Mouse (Mus musculus) left cerebral cortex, adult 8-10 months (tissue): ENCODE data around the gene Nenf. TPM values are rescaled to one million over a fixed set of nuclear protein-coding genes. Genes with fewer than 3 reads are reported as not detected.

Source experiments
- DNase-seq, 2 experiments: peaks; one replicate each; pipeline ENCODE4 v3.0.0; 2022; ENCODE audit warnings: low spot score in 2 of 2
- total RNA-seq, 4 experiments: library from RNA; stranded (reverse); gene quantifications; 2 replicates each; pipeline ENCODE4 v1.2.4; 2022

The Nenf gene
- total RNA-seq, 4 experiments from 2014 or later = 70.3 to 81.7 (median 76.9) TPM

DNA sequence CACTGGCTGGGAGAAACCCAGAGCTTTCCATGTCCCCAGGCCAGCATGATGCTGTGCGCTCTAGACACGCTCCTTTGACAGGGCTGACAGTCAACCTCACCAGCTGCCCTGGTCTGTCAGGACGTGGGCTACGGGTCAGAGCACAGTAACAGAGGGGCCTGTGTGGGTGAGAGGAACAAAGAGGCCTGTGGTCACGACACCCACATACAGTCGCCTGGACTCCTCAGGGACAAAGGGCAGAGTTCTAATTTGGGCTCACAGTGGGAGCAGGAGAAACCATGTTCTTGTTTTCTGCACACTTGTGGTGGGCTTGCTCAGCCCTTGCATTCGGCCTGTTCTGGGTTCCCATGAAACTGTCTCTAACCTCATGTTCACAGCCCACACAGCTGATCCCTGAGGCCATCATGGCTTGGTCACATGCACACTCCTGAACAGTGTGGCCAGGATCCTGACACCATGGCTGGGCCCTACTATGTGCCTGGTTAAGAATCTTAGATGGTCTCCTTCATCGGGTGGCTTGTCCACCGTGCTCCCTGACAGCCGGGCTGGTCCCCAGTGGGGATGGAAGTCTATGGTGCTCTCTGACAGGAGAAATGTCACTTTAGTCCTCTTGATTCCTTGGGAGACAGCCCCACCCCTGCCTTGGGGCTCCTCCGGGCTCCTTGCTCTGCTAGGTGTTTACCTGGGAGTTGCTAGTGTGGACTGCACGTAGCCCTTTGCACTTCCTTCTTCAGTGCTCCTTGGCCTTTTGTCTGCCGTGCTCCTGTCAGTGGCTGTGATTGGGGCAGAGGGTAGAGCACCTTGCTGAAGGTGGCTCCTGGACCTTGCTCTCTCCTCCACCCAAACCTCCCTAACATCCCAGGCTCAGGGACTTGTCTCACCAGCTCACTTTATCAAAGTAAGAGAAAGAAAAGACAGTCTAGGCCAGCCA, 34.6 kb downstream of the Nenf start:
- DNase-seq = no peak

DNA sequence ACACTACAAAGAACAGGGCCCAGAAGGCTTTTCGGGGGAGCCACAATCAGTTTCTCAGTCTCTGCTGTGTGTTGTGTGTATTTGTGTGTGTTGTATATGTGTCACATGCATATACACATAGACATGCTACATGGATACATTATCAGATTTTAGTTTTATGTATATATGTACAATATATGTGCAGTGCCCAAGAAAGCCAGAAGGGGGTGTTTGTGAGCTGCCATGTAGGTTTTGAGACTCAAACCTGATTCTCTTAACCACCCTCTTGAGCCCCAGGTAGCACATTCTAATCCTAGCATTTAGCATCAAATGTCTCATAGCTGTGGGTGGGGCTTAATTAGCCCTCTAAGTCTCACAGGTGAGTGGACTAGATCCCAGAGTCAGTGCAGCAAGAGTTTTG, 35.7 kb downstream of the Nenf start:
- DNase-seq = no peak

DNA sequence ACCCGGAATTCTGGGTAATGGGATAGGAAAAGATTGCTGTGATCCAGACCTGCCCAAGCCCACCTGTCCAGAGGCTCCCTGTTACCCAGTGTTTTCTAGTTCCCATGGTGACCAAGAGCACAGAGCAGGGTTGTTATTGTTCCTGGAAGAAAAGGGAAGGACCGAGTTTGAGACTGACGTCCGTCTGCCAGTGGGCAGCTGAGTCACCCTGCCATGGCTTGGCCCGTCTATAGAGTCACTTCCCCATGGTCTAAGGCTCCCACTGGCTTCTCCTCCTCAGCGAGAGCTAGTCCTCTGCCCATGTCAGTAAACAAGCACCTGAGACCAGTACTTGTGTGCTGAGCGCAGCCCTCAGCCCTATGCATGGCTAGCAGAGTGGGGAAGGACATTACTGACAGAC, 36.8 kb downstream of the Nenf start:
- DNase-seq = no peak

DNA sequence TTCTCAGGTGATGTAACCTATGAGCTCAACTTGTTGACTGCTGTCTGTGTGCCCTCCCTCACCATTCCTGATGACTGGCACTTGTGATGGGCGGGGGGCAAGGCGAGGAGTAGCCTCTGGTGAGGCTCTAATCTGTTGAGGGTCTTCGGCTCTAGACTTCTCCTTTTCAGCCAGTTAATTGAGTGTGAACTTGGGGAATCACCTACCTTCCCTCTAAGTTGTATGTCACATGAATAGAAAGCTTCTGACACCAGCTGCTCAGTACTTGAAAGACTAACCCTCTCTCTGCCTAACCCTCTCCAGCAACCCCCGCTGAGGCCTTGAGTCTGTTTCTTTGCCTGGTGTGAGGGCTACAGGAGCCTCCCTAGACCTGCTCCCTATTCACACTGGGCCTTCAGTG, 39.7 kb downstream of the Nenf start:
- no peak for DNase-seq

DNA sequence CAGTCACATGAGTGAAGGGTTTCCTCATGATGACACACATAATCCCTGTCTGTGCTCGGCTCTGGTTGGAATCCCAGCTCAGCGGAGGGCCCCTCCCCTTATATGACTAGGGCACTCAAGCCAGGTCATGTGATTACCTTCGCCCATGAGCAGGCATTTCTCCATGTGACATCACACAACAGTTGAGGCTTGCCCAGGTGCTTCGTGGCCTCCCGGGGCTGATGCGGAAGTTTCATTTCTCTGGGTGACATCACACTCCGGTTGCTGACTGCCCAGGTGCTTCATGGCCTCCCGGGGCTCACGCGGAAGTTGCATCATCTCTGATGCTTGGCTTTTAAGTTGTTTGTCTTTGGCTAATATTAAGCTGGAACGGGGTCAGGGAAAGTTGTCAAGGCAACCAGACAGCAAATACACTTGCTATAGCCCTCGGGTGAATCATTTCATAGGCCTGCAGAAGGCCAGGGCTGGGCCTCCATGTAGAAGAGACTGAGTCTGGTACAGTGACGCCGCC, 40.4 kb downstream of the Nenf start:
- DNase-seq = no peak

DNA sequence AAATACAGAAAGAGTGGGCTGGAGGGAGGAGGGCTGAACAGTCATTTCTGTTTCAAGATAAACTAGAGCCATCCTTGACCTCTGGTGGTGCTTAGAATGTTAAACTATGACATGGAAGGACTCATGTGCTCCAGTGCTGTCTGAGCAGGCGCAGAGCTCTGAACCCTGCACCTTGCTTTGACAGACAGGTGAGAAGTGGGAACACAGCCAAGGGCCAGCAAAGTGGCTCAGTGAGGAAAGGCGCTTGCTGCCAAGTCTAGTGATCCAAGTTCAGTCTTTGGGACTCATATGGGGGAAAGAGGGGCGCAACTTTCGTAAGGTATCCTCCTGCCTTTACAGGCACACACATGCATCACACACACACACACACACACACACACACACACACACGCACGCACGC, 41.8 kb downstream of the Nenf start:
- no peak for DNase-seq

DNA sequence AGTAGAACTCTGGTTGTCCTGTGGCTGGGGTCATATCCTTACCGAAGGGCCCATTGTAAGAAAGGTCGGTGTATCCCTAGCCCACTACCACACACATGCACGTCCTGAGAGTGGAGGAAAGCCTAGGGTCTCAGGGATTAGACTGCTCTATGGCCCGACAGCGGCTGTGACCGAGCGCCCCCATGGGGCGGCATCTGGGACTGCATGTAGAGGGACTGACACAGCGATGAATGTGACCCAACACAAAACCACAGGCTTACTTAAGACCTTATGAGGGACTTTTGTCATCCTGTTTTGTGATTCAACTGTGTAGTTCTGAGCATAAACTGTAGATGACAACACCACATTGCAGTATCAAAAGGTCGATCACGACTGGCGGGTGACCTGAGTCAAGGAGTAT, 42.5 kb downstream of the Nenf start:
- peak in 1 of 2 experiments; percentile 72 for DNase-seq

DNA sequence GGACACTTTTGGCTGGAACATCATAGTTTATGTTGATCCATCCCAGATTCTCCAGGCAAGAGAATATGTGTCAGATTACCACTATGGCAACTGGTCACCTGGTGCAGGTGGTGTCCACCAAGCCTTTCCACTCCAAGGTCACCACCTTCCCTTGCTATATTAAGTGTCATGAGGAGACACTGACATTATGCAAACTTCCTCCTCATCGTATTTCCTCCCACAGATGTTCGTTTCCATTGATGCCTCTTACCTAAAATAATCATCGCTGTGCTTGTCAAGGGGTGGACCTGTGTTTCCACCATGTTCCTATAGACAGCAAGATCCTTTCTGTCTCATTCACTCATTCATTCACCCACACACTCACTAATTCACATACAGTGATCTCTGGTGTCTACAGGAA, 45.3 kb downstream of the Nenf start:
- no peak for DNase-seq

DNA sequence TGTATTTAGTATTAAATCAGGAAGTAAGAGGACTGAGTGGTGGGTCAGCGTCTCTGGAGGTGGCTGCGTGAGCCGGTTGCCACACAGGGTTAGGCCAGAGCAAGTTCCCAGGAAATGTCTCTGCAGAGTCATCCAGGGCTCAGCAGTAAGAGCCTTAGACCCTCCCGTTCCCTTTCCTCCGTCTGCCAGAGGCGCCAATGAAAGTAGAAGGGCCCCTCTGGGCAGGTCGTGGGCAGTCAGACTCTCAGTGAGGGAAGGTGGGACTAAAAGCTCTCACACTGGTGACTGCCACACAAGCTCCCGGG, 48.4 kb downstream of the Nenf start:
- DNase-seq = no peak

- no peak for DNase-seq
Observed at GRCm38 (mm10) chr1:191268797-191269647, 49.0 kb downstream of the Nenf start.

GRCm38 (mm10) chr1:191267856-191268255, 50.1 kb downstream of the Nenf start:
- DNase-seq = no peak

- no peak for DNase-seq
Observed at GRCm38 (mm10) chr1:191267162-191267561, 50.8 kb downstream of the Nenf start.

DNA sequence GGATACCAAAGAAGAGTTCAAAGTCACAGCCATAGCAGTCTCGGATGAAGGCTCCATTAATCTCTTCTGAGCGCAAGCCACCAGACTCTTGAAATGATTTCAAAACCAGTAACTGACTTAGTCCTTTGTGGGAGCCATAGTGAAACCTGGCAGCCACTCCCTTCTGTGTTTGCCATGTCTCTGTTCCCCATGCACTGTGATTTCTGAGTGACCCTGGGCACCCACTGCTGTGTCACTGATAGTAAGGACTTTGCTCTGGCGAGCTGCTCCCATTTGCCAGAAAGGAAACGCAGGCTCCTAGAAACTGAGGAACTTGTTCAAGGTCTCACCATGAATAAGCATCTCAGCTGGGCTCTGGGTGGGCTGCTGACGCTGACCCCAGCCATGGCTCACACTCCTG, 54.5 kb downstream of the Nenf start:
- no peak for DNase-seq

DNA sequence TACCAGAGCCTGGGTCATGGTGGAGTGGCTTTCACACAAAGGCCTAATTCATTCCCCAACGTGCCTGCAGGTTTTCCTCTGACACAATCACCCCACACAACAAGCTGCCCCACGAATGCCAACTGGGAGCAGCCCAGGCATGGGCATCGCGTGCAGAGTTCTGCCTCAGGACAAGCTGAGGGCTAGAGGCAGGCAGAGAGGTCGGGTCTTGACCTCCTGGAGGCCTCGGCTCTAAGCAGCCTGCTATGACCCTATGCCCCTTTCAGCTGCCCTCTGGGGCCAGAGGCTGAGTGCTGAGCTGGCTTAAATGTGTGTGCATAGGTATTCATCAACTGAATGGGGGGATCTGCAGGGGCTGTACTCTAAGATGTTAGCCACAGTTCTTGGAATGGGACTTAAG, 56.1 kb downstream of the Nenf start:
- no peak for DNase-seq

- no peak for DNase-seq
Observed at GRCm38 (mm10) chr1:191259661-191260060, 58.3 kb downstream of the Nenf start.

GRCm38 (mm10) chr1:191259121-191259520, 58.9 kb downstream of the Nenf start:
- no peak for DNase-seq

DNA sequence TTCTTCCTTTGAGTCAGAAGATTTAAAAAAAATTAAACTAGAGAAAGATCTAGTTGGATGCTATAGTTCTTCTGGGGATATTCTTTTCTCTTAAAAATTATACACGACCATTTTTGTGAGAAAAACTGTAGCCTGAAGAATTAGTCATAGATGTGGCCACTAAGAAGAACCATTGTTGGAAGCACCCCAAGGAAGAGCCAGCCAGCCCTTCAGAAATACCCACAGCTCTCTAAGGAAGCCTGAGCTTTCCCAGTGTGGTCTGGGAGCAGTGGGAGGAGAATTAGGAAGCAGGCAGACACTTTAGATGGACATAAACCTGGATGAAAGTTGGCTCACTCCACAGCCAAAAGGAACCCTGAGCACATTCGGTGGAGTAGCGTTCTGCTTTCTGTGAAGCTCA, 59.5 kb downstream of the Nenf start:
- DNase-seq = no peak

GRCm38 (mm10) chr1:191257981-191258380, 60.0 kb downstream of the Nenf start:
- DNase-seq = no peak

DNA sequence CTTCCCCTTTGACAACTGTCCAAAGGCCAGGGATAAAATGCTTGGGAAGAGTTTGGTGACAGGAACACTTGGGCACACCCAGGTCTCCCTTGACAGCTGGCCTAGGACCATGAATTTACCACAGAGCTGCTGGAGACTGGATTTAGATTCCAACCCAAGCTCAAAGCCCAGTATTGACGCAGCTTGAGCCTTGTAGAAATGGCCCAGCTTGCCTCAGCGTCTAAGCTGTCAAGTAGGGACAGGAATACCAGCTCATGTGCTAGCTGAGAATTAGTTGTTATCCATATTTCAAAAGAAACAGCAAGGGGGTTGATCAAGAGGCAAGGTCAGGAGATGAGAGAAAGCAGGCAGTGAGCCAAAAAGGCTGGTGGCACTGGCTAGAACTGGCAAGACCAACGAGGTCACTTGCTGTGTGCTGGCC, 60.6 kb downstream of the Nenf start:
- no peak for DNase-seq
